Mouse (Mus musculus) cerebellum, adult (tissue): ENCODE results near the gene Sh3gl3.

Experiments
- ATAC-seq: cut with Nextera tagmentation; 2 replicates; pipeline ENCODE4 v1.9.2; 2017; ENCODE audit warnings: mild to moderate bottlenecking, moderate library complexity, mixed read lengths; ENCODE audit not compliant: insufficient number of reproducible peaks, low FRiP score, low TSS enrichment

Sh3gl3 gene

GRCm38 (mm10) chr7:82275529-82276204 lies 102.0 kb downstream of the Sh3gl3 start:
- no peak for ATAC-seq

DNA sequence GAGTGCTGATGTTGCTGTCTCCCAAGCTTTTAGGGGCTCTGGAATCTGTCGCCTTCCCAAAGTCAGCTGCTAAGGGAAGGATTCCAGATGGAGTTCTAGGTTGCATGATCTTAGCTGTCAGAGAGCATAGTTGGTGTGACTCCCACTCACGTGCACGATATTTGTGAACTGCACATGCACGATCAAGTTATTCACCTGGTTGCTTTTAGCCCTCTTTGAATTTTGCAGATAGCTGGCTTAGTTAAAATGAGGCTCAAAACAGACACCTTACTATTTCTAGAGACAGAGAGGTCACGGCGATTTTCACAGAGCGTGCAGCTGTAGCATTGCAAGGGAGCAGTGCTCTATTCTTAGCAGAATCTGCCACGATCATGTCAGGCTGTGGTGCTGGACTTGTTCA lies 108.4 kb downstream of the Sh3gl3 start:
- ATAC-seq: no peak

- no peak for ATAC-seq
Observed at GRCm38 (mm10) chr7:82282464-82282863, 108.8 kb downstream of the Sh3gl3 start.

GRCm38 (mm10) chr7:82287242-82287641 lies 113.6 kb downstream of the Sh3gl3 start:
- no peak for ATAC-seq

DNA sequence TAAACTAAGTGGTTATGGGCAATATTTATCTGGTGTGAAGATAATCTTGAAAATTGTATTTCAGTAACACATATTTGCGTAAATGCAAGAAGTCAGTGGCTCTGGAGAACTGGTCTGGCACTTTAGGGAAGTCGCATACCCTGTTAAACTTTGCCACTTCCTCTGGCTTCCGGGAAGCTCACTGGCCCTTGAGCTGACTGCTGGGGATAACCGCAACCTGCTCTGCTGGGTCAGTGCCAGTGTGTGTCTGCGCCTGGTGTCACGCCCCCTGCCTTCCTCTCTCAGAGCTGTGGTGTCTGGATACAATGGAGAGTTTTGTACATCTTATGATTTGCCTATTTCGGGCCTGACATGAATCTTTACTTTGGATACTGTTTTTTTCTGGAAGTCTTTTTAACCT lies 119.8 kb downstream of the Sh3gl3 start:
- ATAC-seq: no peak

GRCm38 (mm10) chr7:82294083-82294482 lies 120.4 kb downstream of the Sh3gl3 start:
- ATAC-seq: no peak

- ATAC-seq: no peak
Observed at GRCm38 (mm10) chr7:82294611-82295010, 121.0 kb downstream of the Sh3gl3 start.

DNA sequence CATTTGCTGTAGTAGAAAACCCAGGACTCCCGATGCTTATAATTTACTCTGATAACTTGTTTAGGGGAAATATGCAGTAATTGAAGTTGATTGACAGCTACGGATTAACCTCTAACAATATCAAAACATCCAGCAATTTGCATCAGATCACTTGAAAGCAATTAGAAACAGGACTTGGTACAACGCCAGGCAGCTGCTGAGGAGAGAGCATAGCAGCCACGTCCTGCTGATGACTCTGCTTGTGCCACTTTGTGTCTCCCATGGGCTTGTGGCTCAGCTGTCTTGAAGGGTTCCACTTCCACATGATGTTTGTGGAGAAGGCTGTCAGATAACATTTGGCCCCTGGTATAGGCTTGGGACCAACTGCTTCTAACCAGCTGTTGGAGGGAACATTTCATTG lies 134.8 kb downstream of the Sh3gl3 start:
- ATAC-seq: no peak

GRCm38 (mm10) chr7:82318515-82318914 lies 144.9 kb downstream of the Sh3gl3 start:
- ATAC-seq: no peak

- no peak for ATAC-seq
Observed at GRCm38 (mm10) chr7:82326616-82327015, 153.0 kb downstream of the Sh3gl3 start.

DNA sequence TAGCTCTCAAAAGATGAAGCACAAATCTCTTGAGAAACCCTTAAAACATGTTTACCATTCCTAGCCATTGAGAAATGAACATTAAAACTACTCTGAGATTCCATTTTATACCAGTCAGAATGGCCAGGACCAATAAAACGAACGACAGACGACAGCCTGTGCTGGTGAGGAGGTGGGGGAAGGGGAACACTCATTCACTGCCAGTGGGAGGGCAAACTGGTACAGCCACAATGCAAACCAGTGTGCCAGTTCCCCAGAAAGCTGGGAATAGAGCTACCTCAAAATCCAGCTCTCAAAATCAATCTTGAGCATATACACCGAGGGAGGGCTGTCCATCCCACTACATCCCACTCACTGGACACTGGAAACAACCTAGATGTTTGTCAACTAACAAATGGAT lies 153.6 kb downstream of the Sh3gl3 start:
- ATAC-seq: no peak

DNA sequence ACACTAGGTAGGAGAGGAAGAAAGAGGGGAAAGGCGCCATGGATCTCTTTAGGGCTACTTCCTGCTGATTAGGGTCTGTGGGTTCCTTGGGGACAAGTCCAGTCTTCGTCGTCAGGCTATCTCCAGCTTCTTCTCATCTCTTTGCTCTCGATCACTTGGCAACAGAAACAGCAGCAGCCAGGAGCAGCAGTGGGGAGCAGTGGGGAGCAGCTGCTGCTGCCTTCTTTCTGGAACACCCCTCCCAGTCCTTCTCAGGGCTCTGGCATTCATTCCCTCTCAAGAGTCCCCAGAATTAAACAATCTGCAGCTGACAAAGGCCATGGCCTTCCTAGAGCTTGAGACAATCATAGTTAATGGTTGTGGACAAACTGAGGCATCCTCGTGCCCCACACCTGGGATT lies 154.2 kb downstream of the Sh3gl3 start:
- no peak for ATAC-seq

DNA sequence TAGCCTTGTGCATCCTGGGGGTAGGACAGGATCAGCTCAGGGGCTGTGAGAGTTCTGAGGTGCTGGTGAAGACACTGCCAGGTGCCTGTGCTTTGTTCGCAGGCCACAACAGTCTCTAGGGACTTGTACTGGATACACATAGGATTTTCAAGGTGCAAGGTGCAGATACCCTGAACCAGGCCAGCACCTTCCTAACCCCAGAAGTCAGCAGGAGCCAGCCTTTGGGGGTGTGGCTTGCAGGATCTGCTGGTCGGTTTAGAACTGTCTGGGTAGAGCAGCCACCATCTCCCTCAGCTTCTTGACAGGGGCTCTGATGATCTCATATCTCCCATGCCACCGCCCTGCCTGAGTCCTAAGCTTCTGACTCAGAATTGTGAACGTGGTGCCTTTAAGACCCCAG lies 156.2 kb downstream of the Sh3gl3 start:
- ATAC-seq: no peak

GRCm38 (mm10) chr7:82330860-82331259 lies 157.2 kb downstream of the Sh3gl3 start:
- ATAC-seq: no peak

- no peak for ATAC-seq
Observed at GRCm38 (mm10) chr7:82334000-82334399, 160.4 kb downstream of the Sh3gl3 start.

- ATAC-seq: no peak
Observed at GRCm38 (mm10) chr7:82335211-82336121, 161.8 kb downstream of the Sh3gl3 start, which contains the start of gene Adamtsl3. Gene Adamtsl3, plus strand, starts transcription at chr7:82335694.

- ATAC-seq: no peak
Observed at GRCm38 (mm10) chr7:82336132-82336531, 162.5 kb downstream of the Sh3gl3 start.

GRCm38 (mm10) chr7:82338121-82338520 lies 164.5 kb downstream of the Sh3gl3 start:
- ATAC-seq: no peak

DNA sequence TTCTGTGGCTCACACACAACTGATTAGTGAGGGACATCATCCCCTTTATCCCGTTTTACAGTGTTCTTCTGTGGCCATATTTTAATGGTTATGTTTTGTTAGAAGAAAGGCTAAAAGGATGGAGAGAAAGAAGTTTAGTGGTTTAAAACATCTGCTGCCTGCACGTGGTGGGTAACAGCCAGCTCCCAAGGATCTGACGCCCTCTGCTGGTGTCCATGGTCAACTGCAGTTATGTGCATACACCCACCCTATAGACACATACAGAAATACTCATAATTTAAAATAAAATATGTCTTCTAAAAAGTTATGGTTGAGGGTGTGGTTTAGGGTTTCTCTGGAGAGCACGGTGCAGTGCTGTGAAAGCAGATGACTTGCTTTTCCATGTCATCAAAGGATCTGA lies 164.9 kb downstream of the Sh3gl3 start:
- no peak for ATAC-seq

GRCm38 (mm10) chr7:82339214-82339613 lies 165.6 kb downstream of the Sh3gl3 start:
- ATAC-seq: no peak

- ATAC-seq: no peak
Observed at GRCm38 (mm10) chr7:82341476-82341875, 167.8 kb downstream of the Sh3gl3 start.

GRCm38 (mm10) chr7:82346706-82347105 lies 173.1 kb downstream of the Sh3gl3 start:
- no peak for ATAC-seq
